Mouse (Mus musculus) limb, embryonic 13.5 days (tissue): ENCODE data around the gene Ap1g1. TPM values are rescaled to one million over a fixed set of nuclear protein-coding genes. Genes with fewer than 3 reads are reported as not detected.
"Not testable (repeated sequence)": the region's sequence is repeated elsewhere in the genome, so short reads cannot be mapped to it uniquely, and the experiment has no call there.

Experiments
- ATAC-seq: fragments of 200-750 bp; cut with Nextera tagmentation; 2 replicates; pipeline ENCODE4 v1.8.0; 2017; ENCODE audit warnings: low read depth, moderate number of reproducible peaks, moderate TSS enrichment; ENCODE audit not compliant: low FRiP score
- H3K27ac ChIP-seq: fragments of 300-500 bp; sonication (generic); 2 replicates; pipeline ENCODE4 v1.5.1; 2015; ENCODE audit warnings: inconsistent platforms, mild to moderate bottlenecking, moderate library complexity
- H3K27me3 ChIP-seq: fragments of 300-500 bp; sonication (generic); 2 replicates; pipeline ENCODE4 v1.6.1; 2015; ENCODE audit warnings: mild to moderate bottlenecking, inconsistent platforms
- H3K36me3 ChIP-seq: fragments of 300-500 bp; sonication (generic); 2 replicates; pipeline ENCODE4 v1.6.1; 2015; ENCODE audit warnings: inconsistent platforms, mild to moderate bottlenecking, moderate library complexity
- H3K4me1 ChIP-seq: fragments of 300-500 bp; sonication (generic); 2 replicates; pipeline ENCODE4 v1.6.1; 2015; ENCODE audit warnings: inconsistent platforms
- H3K4me2 ChIP-seq: fragments of 300-500 bp; sonication (generic); replicated peaks from 2 replicates; pipeline ENCODE4 v1.6.1; 2015; ENCODE audit warnings: inconsistent platforms, mild to moderate bottlenecking, moderate library complexity
- H3K4me3 ChIP-seq: fragments of 300-500 bp; sonication (generic); 2 replicates; pipeline ENCODE4 v1.5.1; 2015; ENCODE audit warnings: moderate library complexity, mild to moderate bottlenecking, inconsistent platforms
- H3K9ac ChIP-seq: fragments of 300-500 bp; sonication (generic); 2 replicates; pipeline ENCODE4 v1.6.1; 2015; ENCODE audit warnings: mild to moderate bottlenecking, inconsistent platforms
- H3K9me3 ChIP-seq: fragments of 300-500 bp; sonication (generic); 2 replicates; pipeline ENCODE4 v1.6.1; 2016; ENCODE audit warnings: inconsistent platforms
- WGBS: fragments of 180-500 bp; shearing (Covaris S2); methylation state at CpG from one replicate; pipeline ENCODE4 v1.1.7; 2015; 5-methylcytosine and 5-hydroxymethylcytosine counted together
- polyA plus RNA-seq: library from polyadenylated mRNA; unstranded; fragments of >200 nt; fragmentation: Nextera tagmentation; extraction: Ambion mirVana; gene quantifications from 2 replicates; pipeline ENCODE4 v1.2.1, GENCODE M21; 2015

The Ap1g1 gene
- polyA plus RNA-seq, 1 experiment from 2014 or later = 43.0 TPM

GRCm38 (mm10) chr8:109755554-109755953, 22.8 kb upstream of the Ap1g1 start:
- 84% methylated on average over 4 of the region's 4 CpGs for WGBS
- H3K36me3 ChIP-seq, H3K9me3 ChIP-seq, H3K4me3 ChIP-seq, H3K4me2 ChIP-seq, H3K9ac ChIP-seq, H3K4me1 ChIP-seq, ATAC-seq, H3K27me3 ChIP-seq, H3K27ac ChIP-seq: not testable (repeated sequence)

GRCm38 (mm10) chr8:109756849-109757248, 21.5 kb upstream of the Ap1g1 start:
- Histone ChIP-seq H3K9me3 (0 out of 2 replicates have a peak, but pooled peaks cover 3% of the 10 kb centered on the region), H3K4me1 (no peaks in the 10 kb centered on the region), H3K27me3 (no peaks in the 10 kb centered on the region), H3K36me3 (no peaks in the 10 kb centered on the region), H3K9ac (no peak overlapping the region), H3K4me2 (no peak overlapping the region), H3K27ac (no peak overlapping the region), H3K4me3 (no peak overlapping the region)
- ATAC-seq = no peak
- 65% methylated on average over 3 of the region's 3 CpGs for WGBS

- Histone ChIP-seq H3K36me3 (no peaks in the 10 kb centered on the region), H3K4me3 (no peak overlapping the region), H3K27me3 (no peaks in the 10 kb centered on the region), H3K27ac (no peak overlapping the region), H3K9ac (no peak overlapping the region), H3K9me3 (peaks cover 12% of the 10 kb centered on the region), H3K4me1 (no peaks in the 10 kb centered on the region), H3K4me2 (no peak overlapping the region)
- WGBS = 90% methylated on average over 7 of the region's 7 CpGs
- ATAC-seq = no peak
Observed at GRCm38 (mm10) chr8:109759426-109759825, 18.9 kb upstream of the Ap1g1 start.

GRCm38 (mm10) chr8:109760221-109760620, 18.1 kb upstream of the Ap1g1 start:
- ATAC-seq = no peak
- H3K9ac ChIP-seq = no peak overlapping the region
- no peak overlapping the region for H3K4me3 ChIP-seq
- WGBS = 48% methylated on average over 1 of the region's 1 CpGs
- peaks cover 12% of the 10 kb centered on the region for H3K9me3 ChIP-seq
- H3K36me3 ChIP-seq = no peaks in the 10 kb centered on the region
- no peak overlapping the region for H3K4me2 ChIP-seq
- H3K27me3 ChIP-seq = no peaks in the 10 kb centered on the region
- H3K27ac ChIP-seq = no peak overlapping the region
- no peaks in the 10 kb centered on the region for H3K4me1 ChIP-seq

GRCm38 (mm10) chr8:109764031-109764430, 14.3 kb upstream of the Ap1g1 start:
- H3K9ac ChIP-seq = no peak overlapping the region
- H3K9me3 ChIP-seq = peaks cover 12% of the 10 kb centered on the region
- no peaks in the 10 kb centered on the region for H3K36me3 ChIP-seq
- 88% methylated on average over 6 of the region's 6 CpGs for WGBS
- H3K4me2 ChIP-seq = no peak overlapping the region
- no peak overlapping the region for H3K27ac ChIP-seq
- ATAC-seq = no peak
- H3K4me1 ChIP-seq = no peaks in the 10 kb centered on the region
- H3K4me3 ChIP-seq = no peak overlapping the region
- no peaks in the 10 kb centered on the region for H3K27me3 ChIP-seq

GRCm38 (mm10) chr8:109766081-109766480, 12.3 kb upstream of the Ap1g1 start:
- no peak overlapping the region for H3K9ac ChIP-seq
- no peaks in the 10 kb centered on the region for H3K27me3 ChIP-seq
- H3K9me3 ChIP-seq = peaks cover 10% of the 10 kb centered on the region
- ATAC-seq = no peak
- H3K4me1 ChIP-seq = no peaks in the 10 kb centered on the region
- no peak overlapping the region for H3K4me2 ChIP-seq
- no peak overlapping the region for H3K4me3 ChIP-seq
- no peak overlapping the region for H3K27ac ChIP-seq
- WGBS = 73% methylated on average over 7 of the region's 7 CpGs
- H3K36me3 ChIP-seq = no peaks in the 10 kb centered on the region

GRCm38 (mm10) chr8:109773154-109773553, 5.2 kb upstream of the Ap1g1 start:
- Histone ChIP-seq H3K4me1 (no peaks in the 10 kb centered on the region), H3K4me3 (no peak overlapping the region), H3K9ac (no peak overlapping the region), H3K36me3 (no peaks in the 10 kb centered on the region), H3K27me3 (peaks cover 11% of the 10 kb centered on the region), H3K4me2 (no peak overlapping the region), H3K9me3 (no peaks in the 10 kb centered on the region), H3K27ac (no peak overlapping the region)
- ATAC-seq = no peak
- 54% methylated on average over 3 of the region's 3 CpGs for WGBS

GRCm38 (mm10) chr8:109777851-109778250, 503 bp upstream of the Ap1g1 start:
- no peaks in the 10 kb centered on the region for H3K36me3 ChIP-seq
- peak overlapping the region; percentile 95 for H3K4me2 ChIP-seq
- H3K4me1 ChIP-seq = peaks cover 18% of the 10 kb centered on the region
- no peak overlapping the region for H3K27ac ChIP-seq
- ATAC-seq = no peak
- peaks cover 11% of the 10 kb centered on the region for H3K27me3 ChIP-seq
- H3K4me3 ChIP-seq = peak overlapping the region; percentile 98
- no peaks in the 10 kb centered on the region for H3K9me3 ChIP-seq
- H3K9ac ChIP-seq = no peak overlapping the region
- 24% methylated on average over 5 of the region's 5 CpGs for WGBS

- peak overlapping the region; percentile 97 for H3K27ac ChIP-seq
- peak overlapping the region; percentile 95 for H3K9ac ChIP-seq
- no peaks in the 10 kb centered on the region for H3K36me3 ChIP-seq
- WGBS = 0% methylated on average over 30 of the region's 32 CpGs
- H3K27me3 ChIP-seq = 0 out of 2 replicates have a peak, but pooled peaks cover 5% of the 10 kb centered on the region
- no peaks in the 10 kb centered on the region for H3K9me3 ChIP-seq
- H3K4me3 ChIP-seq = peak overlapping the region; percentile 98
- H3K4me2 ChIP-seq = peak overlapping the region; percentile 95
- peaks cover 18% of the 10 kb centered on the region for H3K4me1 ChIP-seq
- ATAC-seq = peak; percentile 13; the same call in 1 of the 2 replicates
Observed at GRCm38 (mm10) chr8:109778993-109779421, 653 bp downstream of the Ap1g1 start.

- peak overlapping the region; percentile 98 for H3K4me3 ChIP-seq
- H3K27me3 ChIP-seq = 0 out of 2 replicates have a peak, but pooled peaks cover 5% of the 10 kb centered on the region
- no peak for ATAC-seq
- no peaks in the 10 kb centered on the region for H3K36me3 ChIP-seq
- peak overlapping the region; percentile 95 for H3K4me2 ChIP-seq
- peaks cover 18% of the 10 kb centered on the region for H3K4me1 ChIP-seq
- peak overlapping the region; percentile 95 for H3K9ac ChIP-seq
- no peaks in the 10 kb centered on the region for H3K9me3 ChIP-seq
- peak overlapping the region; percentile 97 for H3K27ac ChIP-seq
- WGBS = 21% methylated on average over 24 of the region's 24 CpGs
Observed at GRCm38 (mm10) chr8:109779431-109780228, 1.3 kb downstream of the Ap1g1 start.

GRCm38 (mm10) chr8:109780548-109780947, 2.2 kb downstream of the Ap1g1 start:
- no peak overlapping the region for H3K9ac ChIP-seq
- H3K4me3 ChIP-seq = peak overlapping the region; percentile 98; the same call in 1 of the 2 replicates
- no peak overlapping the region for H3K27ac ChIP-seq
- WGBS = 78% methylated on average over 4 of the region's 4 CpGs
- ATAC-seq = no peak
- H3K36me3 ChIP-seq = no peaks in the 10 kb centered on the region
- peak overlapping the region; percentile 95 for H3K4me2 ChIP-seq
- no peaks in the 10 kb centered on the region for H3K9me3 ChIP-seq
- no peaks in the 10 kb centered on the region for H3K27me3 ChIP-seq
- H3K4me1 ChIP-seq = peaks cover 18% of the 10 kb centered on the region

- H3K9me3 ChIP-seq = no peaks in the 10 kb centered on the region
- ATAC-seq = no peak
- no peak overlapping the region for H3K27ac ChIP-seq
- H3K4me2 ChIP-seq = no peak overlapping the region
- H3K4me3 ChIP-seq = no peak overlapping the region
- no peak overlapping the region for H3K9ac ChIP-seq
- no peaks in the 10 kb centered on the region for H3K36me3 ChIP-seq
- WGBS = 92% methylated on average over 2 of the region's 2 CpGs
- H3K27me3 ChIP-seq = no peaks in the 10 kb centered on the region
- H3K4me1 ChIP-seq = no peaks in the 10 kb centered on the region
Observed at GRCm38 (mm10) chr8:109790938-109791337, 12.6 kb downstream of the Ap1g1 start.

- no peak for ATAC-seq
- Histone ChIP-seq H3K4me1 (peaks cover 13% of the 10 kb centered on the region), H3K36me3 (no peaks in the 10 kb centered on the region), H3K4me3 (no peak overlapping the region), H3K27me3 (no peaks in the 10 kb centered on the region), H3K9me3 (no peaks in the 10 kb centered on the region), H3K27ac (no peak overlapping the region), H3K9ac (no peak overlapping the region), H3K4me2 (no peak overlapping the region)
- 72% methylated on average over 1 of the region's 1 CpGs for WGBS
Observed at GRCm38 (mm10) chr8:109795166-109795565, 16.8 kb downstream of the Ap1g1 start.
